Mouse (Mus musculus): ENCODE data around the gene Vmn2r91.
"Not testable (repeated sequence)": the region's sequence is repeated elsewhere in the genome, so short reads cannot be mapped to it uniquely, and the experiment has no call there.

Vmn2r91 gene

GRCm38 (mm10) chr17:18084716-18085115, at the start of gene Vmn2r91:
TSS of gene Vmn2r91 (plus strand) at chr17:18085016.
- in situ Hi-C loops (cut with MboI): not testable (repeated sequence)

- in situ Hi-C loops (cut with MboI): no loop called here
Observed at GRCm38 (mm10) chr17:18049124-18049523, 35.7 kb upstream of the Vmn2r91 start, which contains the start of gene Vmn2r124. TSS of gene Vmn2r124 (plus strand) at chr17:18049424.

- in situ Hi-C loops (cut with MboI): not testable (repeated sequence)
Observed at GRCm38 (mm10) chr17:18095626-18096025, 10.8 kb downstream of the Vmn2r91 start.

GRCm38 (mm10) chr17:18102265-18102664, 17.4 kb downstream of the Vmn2r91 start:
- in situ Hi-C loops (cut with MboI): not testable (repeated sequence)

- in situ Hi-C loops (cut with MboI): not testable (repeated sequence)
Observed at GRCm38 (mm10) chr17:18151587-18151986, 66.8 kb downstream of the Vmn2r91 start, which contains the start of gene Vmn2r92. TSS of gene Vmn2r92 (plus strand) at chr17:18151887.

GRCm38 (mm10) chr17:18161194-18161593, 76.4 kb downstream of the Vmn2r91 start:
- in situ Hi-C loops (cut with MboI): not testable (repeated sequence)

All from mature B cell (primary cell).